Mouse (Mus musculus) heart, postnatal 36 days (tissue): Measurements from ENCODE around the gene Olfr980. TPM values are rescaled to one million over a fixed set of nuclear protein-coding genes. Genes with fewer than 3 reads are reported as not detected.
"Not testable (repeated sequence)": the region's sequence is repeated elsewhere in the genome, so short reads cannot be mapped to it uniquely, and the experiment has no call there.

Source experiments
- DNase-seq, 2 experiments: peaks; one replicate each; pipeline ENCODE4 v3.0.0; 2021 to 2022
- intact Hi-C: fragments of 180-260 bp; cut with DNase I; formaldehyde crosslinking; loops from one replicate; pipeline ENCODE4 v1.15.1; 2025
- total RNA-seq, 2 experiments: library from RNA; stranded (reverse); gene quantifications; 2 replicates each; pipeline ENCODE4 v1.2.3; 2021

The Olfr980 gene
- total RNA-seq, result not detected

DNA sequence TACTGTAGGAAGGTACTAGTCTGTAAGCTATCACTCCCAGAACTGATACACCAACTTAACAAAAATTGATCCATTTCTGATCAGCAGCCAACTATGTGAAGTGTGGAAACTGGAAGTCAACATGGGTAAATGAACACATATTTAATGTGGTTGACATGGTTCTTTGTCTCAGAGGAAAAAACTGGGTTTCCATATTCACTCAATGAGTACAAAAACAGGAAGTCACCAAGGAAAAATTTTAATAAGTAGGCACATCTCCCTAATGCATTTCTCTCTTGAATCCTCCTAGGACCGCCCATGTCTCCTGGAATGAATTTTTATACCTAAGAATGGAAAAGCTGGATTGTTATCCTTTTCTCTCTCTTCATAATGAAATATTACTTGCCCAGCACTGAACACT, at the start of gene Olfr980:
TSS of gene Olfr980 (minus strand) at position 101 of the 400 bp plus-strand sequence.
- intact Hi-C loops, result no loop called here
- DNase-seq, result no peak

- DNase-seq, result no peak
- intact Hi-C loops, result no loop called here
Measured at GRCm38 (mm10) chr9:40050138-40050537, 40.8 kb upstream of the Olfr980 start.

DNA sequence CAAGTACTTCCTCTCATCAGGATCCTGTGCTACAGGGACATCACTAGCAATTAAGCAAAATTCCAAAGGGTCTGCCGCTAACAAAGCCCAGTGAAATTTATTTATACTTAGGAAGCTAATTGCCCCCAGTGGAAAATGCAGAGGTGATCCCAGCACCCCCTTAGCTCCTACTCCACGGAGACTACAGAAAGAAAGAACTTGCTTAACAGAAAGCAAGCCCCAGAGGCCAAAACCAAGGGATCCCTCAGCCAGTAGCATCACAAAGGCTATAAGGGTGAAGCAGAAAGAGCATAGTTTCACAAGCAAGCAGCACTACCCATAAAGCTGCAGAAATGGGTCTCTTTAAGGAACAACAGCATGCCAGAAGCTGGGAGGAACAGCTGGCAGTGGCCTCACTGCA, 11.8 kb upstream of the Olfr980 start, which contains the start of gene Olfr981:
TSS of gene Olfr981 (plus strand) at position 301 of the 400 bp plus-strand sequence.
- no peak for DNase-seq
- intact Hi-C loops, result no loop called here

GRCm38 (mm10) chr9:40003365-40003764, 6.0 kb downstream of the Olfr980 start, which contains the start of gene Olfr979:
TSS of gene Olfr979 (minus strand) at chr9:40003465.
- intact Hi-C loops, result no loop called here
- DNase-seq, result no peak

- intact Hi-C loops, result no loop called here
- no peak for DNase-seq
Measured at GRCm38 (mm10) chr9:39991813-39992212, 17.6 kb downstream of the Olfr980 start, which contains the start of gene Olfr978. TSS of gene Olfr978 (plus strand) at chr9:39992113.

GRCm38 (mm10) chr9:39976581-39977145, 32.7 kb downstream of the Olfr980 start:
- DNase-seq, intact Hi-C loops: not testable (repeated sequence)

- intact Hi-C loops, DNase-seq: not testable (repeated sequence)
Measured at GRCm38 (mm10) chr9:39961033-39961432, 48.3 kb downstream of the Olfr980 start, which contains the start of gene Olfr976. TSS of gene Olfr976 (minus strand) at chr9:39961133.

Other genes with a start within 250 kb of the Olfr980 start
- not detected for gene Olfr968, start 226.3 kb downstream of the Olfr980 start, total RNA-seq
- gene Olfr969, start 218.6 kb downstream of the Olfr980 start, total RNA-seq, result not detected
- not detected for gene Olfr970, start 200.7 kb downstream of the Olfr980 start, total RNA-seq
- not detected for gene Olfr971, start 172.7 kb downstream of the Olfr980 start, total RNA-seq
- gene Olfr972, start 143.2 kb downstream of the Olfr980 start, total RNA-seq, result not detected
- gene Olfr229, start 102.2 kb downstream of the Olfr980 start, total RNA-seq, result not detected
- not detected for gene Olfr974, start 72.1 kb downstream of the Olfr980 start, total RNA-seq
- gene Olfr975, start 57.5 kb downstream of the Olfr980 start, total RNA-seq, result not detected
- not detected for gene Olfr976, start 48.4 kb downstream of the Olfr980 start, total RNA-seq
- not detected for gene Olfr978, start 17.5 kb downstream of the Olfr980 start, total RNA-seq
- not detected for gene Olfr979, start 6.1 kb downstream of the Olfr980 start, total RNA-seq
- not detected for gene Olfr981, start 11.9 kb upstream of the Olfr980 start, total RNA-seq
- gene Olfr982, start 64.2 kb upstream of the Olfr980 start, total RNA-seq, result not detected
- not detected for gene Olfr983, start 84.0 kb upstream of the Olfr980 start, total RNA-seq
- not detected for gene Olfr984, start 104.6 kb upstream of the Olfr980 start, total RNA-seq
- not detected for gene Olfr985, start 120.6 kb upstream of the Olfr980 start, total RNA-seq
- not detected for gene Tmem225, start 138.5 kb upstream of the Olfr980 start, total RNA-seq
- not detected for gene Olfr986, start 171.3 kb upstream of the Olfr980 start, total RNA-seq
- gene Zfp202, start 182.7 kb upstream of the Olfr980 start, total RNA-seq, result 1 to 10 TPM; 2.5 to 3.0 TPM